Mouse (Mus musculus): Measurements from ENCODE around the gene Lrrtm3. TPM values are rescaled to one million over a fixed set of nuclear protein-coding genes. Genes with fewer than 3 reads are reported as not detected.

Gene Lrrtm3
- total and polyA plus RNA-seq, 3 experiments, result not detected

GRCm38 (mm10) chr10:64049151-64049550 lies 40.9 kb downstream of the Lrrtm3 start:
- in situ Hi-C loops (cut with MboI; ENCODE audit: low pct_ligation_motif_present, low pct_unique_long_range_greater_than_20kb, low sequenced_read_pairs) (no loop called here), dilution Hi-C loops (cut with MboI; ENCODE audit: extremely low pct_ligation_motif_present, extremely low pct_unique_long_range_greater_than_20kb, low sequenced_read_pairs) (no loop called here)
- no peaks in the 10 kb centered on the region for H3K4me1 ChIP-seq (ENCODE audit: control insufficient read depth in 1 of 2, insufficient read depth in 2 of 2)
- H3K27ac ChIP-seq (ENCODE audit: insufficient read depth, low read depth), result no peak overlapping the region
- H3K27me3 ChIP-seq (replicated peaks), result no peaks in the 10 kb centered on the region
- peaks cover 49% of the 10 kb centered on the region for H3K9me3 ChIP-seq (replicated peaks; ENCODE audit: low read length)
- no peak for TF ChIP-seq EP300 (IDR thresholded peaks at IDR 0.05; ENCODE audit: low read length)
- TF ChIP-seq MAFK (IDR thresholded peaks at IDR 0.05; ENCODE audit: insufficient replicate concordance, low read length), result no peak
- no peak for TF ChIP-seq USF1 (IDR thresholded peaks at IDR 0.05; ENCODE audit: low read depth, low read length)
- TF ChIP-seq MAX (IDR thresholded peaks at IDR 0.05; ENCODE audit: low read length), result no peak
- TF ChIP-seq PAX5 (IDR thresholded peaks at IDR 0.05; ENCODE audit: low read length), result no peak
- no peak for TF ChIP-seq POLR2A (IDR thresholded peaks at IDR 0.05; ENCODE audit: low read depth, low read length)
- TF ChIP-seq ZMIZ1 (IDR thresholded peaks at IDR 0.05; ENCODE audit: low read depth, low read length), result no peak
- TF ChIP-seq RAD21 (IDR thresholded peaks at IDR 0.05; ENCODE audit: low read depth, low read length), result no peak
- TF ChIP-seq ELF1 (IDR thresholded peaks at IDR 0.05; ENCODE audit: low read depth, low read length), result no peak
- TF ChIP-seq SIN3A (IDR thresholded peaks at IDR 0.05; ENCODE audit: low read length), result no peak
- no peak for TF ChIP-seq TCF12 (IDR thresholded peaks at IDR 0.05; ENCODE audit: low read depth, low read length)
- TF ChIP-seq ZNF384 (IDR thresholded peaks at IDR 0.05; ENCODE audit: low read depth, low read length), result no peak
- no peak for TF ChIP-seq JUND (conservative IDR thresholded peaks at IDR 0.05; ENCODE audit: low read depth, low read length)
- TF ChIP-seq GABPA (IDR thresholded peaks at IDR 0.05; ENCODE audit: insufficient replicate concordance, low read depth, low read length), result no peak
- no peak for TF ChIP-seq ZKSCAN1 (IDR thresholded peaks at IDR 0.05; ENCODE audit: borderline replicate concordance, low read depth, low read length)
- TF ChIP-seq HCFC1 (IDR thresholded peaks at IDR 0.05; ENCODE audit: low read depth, low read length), result no peak
- TF ChIP-seq USF2 (conservative IDR thresholded peaks at IDR 0.05; ENCODE audit: low read depth, low read length), result no peak
- TF ChIP-seq MYC (IDR thresholded peaks at IDR 0.05; ENCODE audit: low read depth, low read length), result no peak
- TF ChIP-seq CTCF (conservative IDR thresholded peaks at IDR 0.05 in 1 of 2, IDR thresholded peaks at IDR 0.05 in 1 of 2; ENCODE audit: low read depth in 2 of 2, low read length in 2 of 2), result no peak
- DNase-seq (ENCODE audit: extremely low read depth), result no peak
- no peak overlapping the region for H3K4me3 ChIP-seq (replicated peaks in 1 of 3; ENCODE audit: low read depth in 2 of 3, low read length in 2 of 3, poor library complexity in 1 of 3)
- H3K36me3 ChIP-seq (replicated peaks in 1 of 2; ENCODE audit: control insufficient read depth in 1 of 2, insufficient read depth in 1 of 2, low read length in 1 of 2), result no peaks in the 10 kb centered on the region
- H3K79me2 ChIP-seq (replicated peaks; ENCODE audit: control insufficient read depth, extremely low read depth, insufficient read depth, poor library complexity, severe bottlenecking), result no peaks in the 10 kb centered on the region
- no peak overlapping the region for H3K4me2 ChIP-seq (ENCODE audit: insufficient read depth, low read depth, poor library complexity, severe bottlenecking)
- H3K9ac ChIP-seq (ENCODE audit: insufficient read depth, low read depth), result no peak overlapping the region

- in situ Hi-C loops (cut with MboI; ENCODE audit: low pct_ligation_motif_present, low pct_unique_long_range_greater_than_20kb, low sequenced_read_pairs), result no loop called here
Observed at GRCm38 (mm10) chr10:64041892-64042291, 48.2 kb downstream of the Lrrtm3 start.

More at GRCm38 (mm10) chr10:64041892-64042291, 48.2 kb downstream of the Lrrtm3 start:
- Histone ChIP-seq H3K27me3 (replicated peaks) (no peaks in the 10 kb centered on the region), H3K9ac (ENCODE audit: insufficient read depth, low read depth) (no peak overlapping the region), H3K36me3 (replicated peaks in 1 of 2; ENCODE audit: control insufficient read depth in 1 of 2, insufficient read depth in 1 of 2, low read length in 1 of 2) (no peaks in the 10 kb centered on the region), H3K4me1 (ENCODE audit: control insufficient read depth in 1 of 2, insufficient read depth in 2 of 2) (no peaks in the 10 kb centered on the region), H3K4me3 (replicated peaks in 1 of 3; ENCODE audit: low read depth in 2 of 3, low read length in 2 of 3, poor library complexity in 1 of 3) (no peak overlapping the region), H3K79me2 (replicated peaks; ENCODE audit: control insufficient read depth, extremely low read depth, insufficient read depth, poor library complexity, severe bottlenecking) (no peaks in the 10 kb centered on the region), H3K4me2 (ENCODE audit: insufficient read depth, low read depth, poor library complexity, severe bottlenecking) (no peak overlapping the region), H3K27ac (ENCODE audit: insufficient read depth, low read depth) (no peak overlapping the region), H3K9me3 (replicated peaks; ENCODE audit: low read length) (peaks cover 51% of the 10 kb centered on the region)
- TF ChIP-seq ZC3H11A (IDR thresholded peaks at IDR 0.05; ENCODE audit: low read depth, low read length) (no peak), IRF4 (IDR thresholded peaks at IDR 0.05; ENCODE audit: low read depth, low read length) (no peak), CHD2 (IDR thresholded peaks at IDR 0.05; ENCODE audit: low read length) (no peak), RAD21 (IDR thresholded peaks at IDR 0.05; ENCODE audit: low read depth, low read length) (no peak), MYC (IDR thresholded peaks at IDR 0.05; ENCODE audit: low read depth, low read length) (no peak), PAX5 (IDR thresholded peaks at IDR 0.05; ENCODE audit: low read length) (no peak), POLR2AphosphoS2 (IDR thresholded peaks at IDR 0.05; ENCODE audit: low read depth, low read length) (no peak), RCOR1 (conservative IDR thresholded peaks at IDR 0.05; ENCODE audit: low read depth, low read length) (no peak), ETS1 (conservative IDR thresholded peaks at IDR 0.05; ENCODE audit: low read depth, low read length) (no peak), SIN3A (IDR thresholded peaks at IDR 0.05; ENCODE audit: low read length) (no peak), POLR2A (IDR thresholded peaks at IDR 0.05; ENCODE audit: low read depth, low read length) (no peak), MAZ (IDR thresholded peaks at IDR 0.05; ENCODE audit: low read depth, low read length) (no peak), BHLHE40 (IDR thresholded peaks at IDR 0.05; ENCODE audit: low read depth, low read length) (no peak), ZMIZ1 (IDR thresholded peaks at IDR 0.05; ENCODE audit: low read depth, low read length) (no peak), ZNF384 (IDR thresholded peaks at IDR 0.05; ENCODE audit: low read depth, low read length) (no peak), UBTF (IDR thresholded peaks at IDR 0.05; ENCODE audit: low read depth, low read length) (no peak), EP300 (IDR thresholded peaks at IDR 0.05; ENCODE audit: low read length) (no peak), CTCF (conservative IDR thresholded peaks at IDR 0.05 in 1 of 2, IDR thresholded peaks at IDR 0.05 in 1 of 2; ENCODE audit: low read depth in 2 of 2, low read length in 2 of 2) (no peak), KAT2A (IDR thresholded peaks at IDR 0.05; ENCODE audit: insufficient replicate concordance, low read length) (no peak)
- dilution Hi-C loops (cut with MboI; ENCODE audit: extremely low pct_ligation_motif_present, extremely low pct_unique_long_range_greater_than_20kb, low sequenced_read_pairs), result no loop called here
- no peak for DNase-seq (ENCODE audit: extremely low read depth)
